Mouse (Mus musculus) megakaryocyte, adult 5-6 weeks (primary cell): ENCODE measurements around the gene Ispd. TPM values are rescaled to one million over a fixed set of nuclear protein-coding genes. Genes with fewer than 3 reads are reported as not detected.

Source experiments
- ATAC-seq: 2 replicates; pipeline ENCODE4 v1.8.0; 2016; ENCODE audit warnings: mild to moderate bottlenecking, inconsistent platforms; ENCODE audit not compliant: poor library complexity, severe bottlenecking
- total RNA-seq, 2 experiments: library from RNA; stranded (forward) in 1 of 2; stranded (reverse) in 1 of 2; fragments of 153-499, 151-499 nt in 1 of 2; fragments of 221-1000, 200-1000 nt in 1 of 2; gene quantifications; 2 replicates each; pipeline versions ENCODE4 v1.2.3 to v1.2.4; 2015 to 2017

Ispd gene
- total RNA-seq, 2 experiments from 2014 or later, result 0.49 to 0.81 TPM

DNA sequence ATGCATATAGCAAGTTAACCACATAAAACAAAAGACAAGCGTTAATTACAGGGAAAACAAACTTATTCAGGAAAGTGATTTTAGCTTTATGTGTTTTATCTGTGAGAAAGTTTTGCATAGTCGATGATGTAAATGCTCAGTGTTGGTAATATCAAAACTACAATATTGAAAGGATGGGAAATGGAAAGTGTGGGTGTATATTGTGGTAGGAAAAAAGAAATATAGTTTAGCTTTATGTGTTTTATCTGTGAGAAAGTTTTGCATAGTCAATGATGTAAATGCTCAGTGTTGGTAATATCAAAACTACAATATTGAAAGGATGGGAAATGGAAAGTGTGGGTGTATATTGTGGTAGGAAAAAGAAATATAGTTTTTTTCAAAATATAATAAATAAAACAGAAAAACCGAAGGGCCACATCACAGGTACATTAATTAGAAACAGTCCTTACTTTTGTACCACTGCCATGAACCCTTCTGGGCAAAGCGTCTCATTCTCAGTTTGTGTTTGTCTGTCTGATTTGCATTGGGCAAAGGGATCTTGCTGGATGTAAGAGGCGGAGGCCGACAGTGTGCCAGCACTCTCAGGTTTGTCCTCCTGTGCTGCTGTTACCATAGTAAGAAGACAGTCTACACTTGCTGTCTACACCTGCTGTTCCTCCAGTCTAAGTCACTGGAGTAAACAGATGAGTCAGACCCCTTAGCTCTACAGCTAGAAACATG, 87.2 kb downstream of the Ispd start:
- no peak for ATAC-seq

DNA sequence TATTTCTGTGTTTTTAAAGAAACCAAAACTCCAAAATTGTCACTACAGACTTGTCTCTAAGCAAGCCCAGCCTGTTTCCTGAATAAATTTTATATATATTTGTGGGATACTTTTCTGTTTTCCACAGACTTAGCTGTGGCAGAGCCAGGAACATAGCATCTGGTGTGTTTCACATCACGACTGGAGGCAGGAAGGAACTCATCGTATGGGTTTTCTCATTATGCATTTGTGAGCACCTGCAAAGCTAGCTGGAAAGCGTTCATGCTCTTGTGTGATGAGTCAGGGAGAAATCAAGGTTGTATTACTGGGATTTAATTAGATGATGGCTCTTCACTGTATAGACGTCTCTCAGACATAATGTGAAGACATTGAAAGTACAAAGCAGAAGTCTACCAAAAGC, 90.2 kb downstream of the Ispd start:
- no peak for ATAC-seq

DNA sequence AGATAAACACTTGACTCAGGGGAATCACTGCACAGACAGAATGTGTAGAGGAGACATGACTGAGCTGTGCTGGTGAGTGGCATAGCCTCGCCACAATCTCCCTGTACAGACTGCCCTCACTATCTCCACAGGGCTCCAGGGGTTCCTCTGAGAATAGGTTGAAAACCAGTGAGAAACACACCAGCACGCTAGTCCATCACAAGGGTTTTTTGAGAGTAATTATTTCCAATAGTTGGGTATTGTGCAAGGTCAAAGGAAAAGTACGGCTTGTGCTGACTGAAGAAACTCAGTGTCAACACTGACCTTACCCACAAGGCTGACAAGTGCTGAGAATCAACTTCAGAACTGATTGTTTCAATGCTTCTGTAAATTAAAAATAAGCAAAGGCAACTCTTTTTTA, 92.9 kb downstream of the Ispd start:
- ATAC-seq, result no peak

DNA sequence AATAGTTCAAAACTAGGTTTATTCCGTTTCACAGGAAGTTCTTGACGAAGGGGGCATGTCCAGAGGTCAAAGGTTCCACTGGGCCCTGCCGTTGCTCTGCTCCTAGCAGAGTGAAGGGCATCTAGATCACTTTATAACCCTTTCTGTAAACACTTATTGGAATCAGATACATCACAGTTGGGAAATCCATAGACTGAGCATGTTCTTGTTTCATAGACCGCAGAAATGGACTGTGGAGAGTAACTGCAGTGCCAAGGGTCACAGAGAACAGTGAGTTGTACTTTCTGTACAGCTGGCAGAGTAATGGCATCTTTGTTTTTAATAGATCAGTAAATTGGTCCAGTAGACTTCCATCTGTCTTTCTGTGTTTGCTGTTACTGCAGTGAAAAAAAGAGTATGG, 94.0 kb downstream of the Ispd start:
- no peak for ATAC-seq

DNA sequence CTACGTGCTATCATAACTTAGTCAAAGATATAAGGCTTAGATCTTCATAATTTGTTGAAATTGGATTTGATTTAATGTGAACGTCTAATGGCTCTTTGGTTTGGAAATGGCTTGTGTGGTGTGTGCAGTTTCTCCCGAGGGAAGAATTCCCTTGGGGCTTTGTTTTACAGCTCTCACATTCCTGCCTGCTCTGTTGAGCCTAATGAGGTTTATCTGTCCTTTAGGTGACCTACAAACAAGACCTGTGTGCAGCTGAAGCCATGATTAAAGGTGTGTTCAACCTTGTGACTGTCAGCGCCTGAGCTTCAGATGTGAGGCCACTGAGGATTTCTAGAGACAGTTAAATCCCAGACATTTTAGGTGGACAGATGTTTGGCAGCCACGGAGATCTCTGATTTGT, 95.2 kb downstream of the Ispd start:
- ATAC-seq, result no peak

DNA sequence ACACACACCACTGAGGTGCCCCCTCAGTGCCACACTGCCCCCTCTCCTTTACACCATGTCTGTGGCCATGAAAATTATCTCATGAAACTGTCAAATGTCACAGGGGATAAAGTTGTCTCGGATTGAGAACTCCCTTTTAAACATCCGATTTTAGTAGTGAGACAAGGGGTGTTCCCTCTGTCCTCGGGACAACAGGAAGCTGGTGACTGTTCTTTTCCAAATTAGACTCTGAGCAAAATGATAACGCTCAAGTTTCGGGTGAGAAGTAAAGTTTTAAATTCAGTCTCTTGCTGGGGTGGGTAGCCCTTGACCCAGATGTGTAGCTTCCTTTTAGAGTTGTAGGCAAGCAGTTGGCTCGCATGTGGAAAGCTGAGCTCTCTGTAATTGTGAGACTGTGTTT, 96.3 kb downstream of the Ispd start:
- ATAC-seq, result no peak

DNA sequence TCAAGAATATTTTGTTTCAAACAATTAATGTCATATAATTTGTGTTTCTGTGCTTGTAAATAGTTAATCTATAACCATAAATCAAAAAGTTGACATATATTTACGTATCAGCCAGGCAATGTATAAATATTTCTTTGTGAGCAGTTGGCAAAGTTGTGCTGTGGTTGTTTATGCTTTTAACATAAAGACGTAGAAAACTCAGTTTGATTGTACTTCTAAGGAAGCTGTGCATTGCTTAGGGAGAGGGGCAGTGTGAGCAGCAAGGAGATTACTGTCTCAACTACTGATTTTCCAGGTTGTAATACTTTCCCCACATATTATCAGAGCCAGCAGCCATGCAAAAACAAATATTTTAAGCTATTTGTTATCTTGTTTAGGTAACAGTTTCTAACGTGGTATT, 96.7 kb downstream of the Ispd start:
- ATAC-seq, result no peak

DNA sequence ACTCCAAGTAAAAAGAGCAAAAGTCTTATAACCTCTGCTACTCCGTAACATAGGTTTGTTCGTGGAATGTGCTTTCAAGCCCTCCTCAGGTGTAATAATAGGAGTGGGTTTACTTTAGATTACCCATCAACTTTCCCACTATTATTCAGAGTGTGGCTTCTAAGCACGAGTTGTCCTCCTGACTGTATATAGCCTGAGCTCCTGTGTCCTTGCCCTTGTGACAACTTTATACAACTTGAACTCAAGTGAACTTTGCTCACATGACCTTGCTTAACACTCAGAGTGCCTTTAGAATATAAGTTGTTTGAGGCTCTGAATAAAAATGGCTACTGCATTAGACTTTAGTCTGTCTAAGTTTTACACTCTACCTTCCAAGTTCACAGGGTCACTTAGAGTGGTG, 100.5 kb downstream of the Ispd start:
- no peak for ATAC-seq

DNA sequence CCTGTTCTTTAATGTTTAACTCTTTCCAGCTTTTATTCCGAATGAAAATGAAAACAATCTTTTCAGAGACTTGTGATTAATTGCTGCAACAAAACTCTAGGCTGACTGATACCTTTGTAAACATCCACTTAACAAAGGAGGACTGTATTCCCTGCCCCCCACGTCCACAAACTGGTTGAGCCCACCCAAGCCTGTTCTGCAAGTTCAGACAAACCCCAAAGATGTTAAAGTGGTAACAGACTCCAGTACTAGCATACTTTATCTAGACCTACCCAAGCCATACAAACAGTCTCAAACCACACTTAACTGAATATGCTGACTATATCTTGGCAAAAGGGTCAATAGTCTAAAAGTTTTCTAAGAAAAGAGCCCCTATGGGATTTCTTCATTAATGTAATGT, 102.1 kb downstream of the Ispd start:
- ATAC-seq, result no peak

DNA sequence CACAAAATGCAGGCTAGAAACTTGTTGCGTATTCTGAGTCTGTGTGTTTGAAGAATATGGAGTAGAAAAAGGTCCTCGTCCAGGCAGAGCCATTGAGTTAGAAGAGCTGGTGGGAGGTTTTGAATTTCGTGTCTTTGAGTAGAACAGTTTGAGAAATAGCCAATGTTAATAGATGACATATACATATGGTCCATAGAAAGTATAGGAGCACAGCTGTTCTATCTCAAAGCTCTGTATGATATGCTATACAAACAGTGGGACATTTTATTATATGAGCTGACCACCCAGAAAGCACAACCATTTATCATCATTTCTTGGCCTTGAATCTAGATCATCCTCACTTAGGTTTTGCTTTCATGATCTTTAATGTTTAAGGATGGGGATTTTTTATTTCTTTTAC, 116.3 kb downstream of the Ispd start:
- ATAC-seq, result no peak

DNA sequence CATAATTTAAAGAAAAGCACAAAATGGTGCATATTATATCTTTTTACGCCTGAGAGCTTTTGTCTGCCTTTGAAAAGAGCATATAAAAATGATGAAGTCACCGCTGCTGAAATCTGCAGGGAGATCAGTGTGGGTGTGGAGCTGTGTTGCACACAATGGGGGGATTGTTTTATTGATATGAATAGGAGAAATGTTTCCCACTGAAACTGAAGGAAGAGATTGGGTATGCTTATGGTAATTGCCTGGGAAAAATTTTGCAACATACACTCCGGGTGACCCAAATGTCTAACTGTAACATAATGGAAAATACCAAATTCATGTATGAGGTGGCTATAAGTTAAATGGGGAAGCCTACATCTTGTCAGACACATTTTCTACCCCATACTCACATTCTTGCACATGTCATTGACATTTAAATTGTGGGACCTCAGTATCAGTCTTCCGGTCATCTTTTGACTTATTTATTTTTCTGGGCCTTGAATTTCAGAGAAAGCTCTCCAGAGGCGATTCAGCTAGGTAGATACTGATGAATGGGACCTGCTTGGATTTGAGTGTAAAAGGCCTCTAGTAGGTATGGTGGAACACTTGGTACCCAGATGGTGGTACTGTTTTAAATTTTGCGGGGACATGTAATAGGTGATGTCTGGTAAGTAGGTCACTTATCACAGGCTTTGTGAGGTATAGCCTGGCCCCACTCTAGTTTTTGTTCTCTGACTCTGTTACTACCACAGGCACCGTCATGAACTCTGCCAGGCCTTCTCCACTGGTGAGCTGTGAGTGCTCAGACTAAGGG, 126.1 kb downstream of the Ispd start:
- no peak for ATAC-seq

DNA sequence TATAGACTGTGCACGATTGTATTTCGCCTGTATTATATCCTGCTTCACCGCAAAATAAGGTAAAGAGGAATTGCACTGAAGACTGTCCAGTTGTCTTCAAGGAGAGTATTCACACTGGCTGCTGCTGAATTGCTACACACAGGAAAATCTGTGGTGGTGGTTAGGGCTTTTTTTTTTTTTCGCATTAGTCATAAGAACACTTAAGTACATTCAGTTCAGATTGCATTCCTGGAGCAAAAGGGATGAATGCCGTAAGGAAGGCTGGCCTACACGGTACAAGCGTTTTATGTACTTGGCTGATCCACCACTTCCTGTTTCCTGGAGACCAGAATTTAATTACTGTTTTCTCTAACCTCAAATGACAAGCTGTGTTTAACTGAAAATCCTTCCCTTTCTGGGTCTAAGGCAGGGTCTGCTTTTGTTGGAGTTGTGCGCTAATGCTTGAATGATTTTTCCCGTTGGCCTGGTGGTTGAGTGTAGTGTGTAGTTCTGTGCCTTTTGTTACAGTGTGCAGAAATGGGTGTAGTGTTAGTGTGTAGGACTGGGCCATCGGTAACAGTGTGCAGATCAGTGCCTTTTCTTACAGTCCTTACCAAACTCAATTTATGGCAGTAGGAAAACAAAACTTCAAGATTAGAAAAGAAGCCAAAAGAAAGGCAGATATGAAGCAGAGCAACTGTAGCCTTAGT, 128.8 kb downstream of the Ispd start:
- ATAC-seq, result no peak

DNA sequence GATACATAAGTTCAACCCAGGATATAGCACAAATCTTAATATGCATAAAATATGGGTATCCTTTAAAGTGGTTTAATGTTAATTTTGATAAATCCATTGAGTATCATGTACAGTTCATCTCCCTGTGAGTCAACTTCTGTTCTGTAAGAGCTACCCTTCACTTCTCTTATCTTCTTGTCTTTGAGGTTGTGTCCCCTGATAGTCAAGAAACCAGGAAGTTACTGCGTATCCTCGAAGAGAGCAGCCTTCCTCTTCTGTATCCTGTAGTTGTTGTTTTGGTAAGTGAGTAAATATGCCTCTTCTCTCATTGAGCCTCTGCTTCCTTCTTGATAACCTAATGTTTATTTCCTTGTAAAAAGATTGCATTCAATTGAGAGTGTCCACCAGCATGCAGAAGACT, 140.5 kb downstream of the Ispd start:
- no peak for ATAC-seq

DNA sequence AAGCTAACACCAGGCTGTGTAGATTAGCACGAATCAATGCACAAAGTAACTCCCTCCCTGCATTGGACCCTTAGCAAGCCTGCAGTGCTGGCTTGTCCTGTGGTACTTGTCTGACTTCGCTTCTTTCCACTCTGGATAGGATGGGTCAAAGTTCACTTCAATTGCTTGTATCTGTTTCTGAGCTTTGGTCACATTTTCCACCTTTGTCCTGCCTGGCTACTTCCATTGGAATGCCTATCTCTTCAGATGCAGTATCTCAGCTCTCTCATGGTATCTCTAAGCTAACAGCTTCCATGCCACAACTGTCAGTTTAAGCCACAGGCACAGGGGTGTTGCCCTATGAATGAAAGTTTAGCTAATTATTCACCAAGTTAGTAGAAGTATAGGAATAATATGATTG, 142.3 kb downstream of the Ispd start:
- ATAC-seq, result no peak

DNA sequence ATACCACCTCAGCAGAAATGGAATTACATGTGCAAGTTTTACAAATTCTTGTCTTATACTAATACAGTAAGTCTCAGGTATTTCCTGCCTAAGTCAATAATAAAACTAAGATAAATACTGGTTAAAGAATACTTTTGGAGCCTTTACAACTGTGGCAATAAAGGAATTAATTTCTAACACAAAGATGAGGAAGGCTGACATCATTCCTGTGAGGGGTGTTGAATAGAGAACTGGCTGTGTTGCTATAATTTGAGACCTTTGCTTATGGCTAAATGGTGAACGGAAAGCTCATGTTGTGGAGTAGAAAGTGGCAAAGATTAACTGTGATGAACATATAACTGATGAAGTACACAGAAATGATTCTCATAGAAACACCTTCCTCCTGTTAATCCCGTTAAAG, 149.7 kb downstream of the Ispd start:
- no peak for ATAC-seq

DNA sequence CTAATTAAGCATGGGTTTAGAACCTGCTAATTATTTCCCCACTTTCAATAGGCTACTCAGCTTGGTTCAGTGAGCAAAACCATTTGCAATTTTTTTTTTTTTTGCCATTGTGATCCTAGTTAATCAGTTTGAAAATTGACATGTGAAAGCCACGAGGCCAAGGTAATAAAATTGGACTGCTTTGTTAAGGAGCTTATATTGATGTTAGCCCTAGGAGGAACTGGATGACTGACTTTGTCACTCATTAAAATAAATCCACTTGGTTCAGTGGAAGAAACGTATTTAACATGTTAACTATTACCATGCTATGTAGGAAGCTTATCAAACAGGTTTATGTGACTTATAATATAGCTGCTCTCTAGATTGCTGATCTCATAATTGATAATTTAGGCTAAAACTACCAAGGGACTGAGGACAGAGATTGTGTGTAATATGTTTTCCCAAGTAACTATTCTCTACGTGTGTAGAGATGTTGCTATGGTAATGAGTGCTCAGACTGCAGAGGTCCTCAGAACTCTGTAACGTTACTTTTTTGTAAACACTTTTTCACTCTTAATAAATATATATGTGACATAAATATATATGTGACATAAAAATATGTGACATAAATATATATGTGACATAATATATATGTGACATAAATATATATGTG, 150.3 kb downstream of the Ispd start:
- ATAC-seq, result no peak

DNA sequence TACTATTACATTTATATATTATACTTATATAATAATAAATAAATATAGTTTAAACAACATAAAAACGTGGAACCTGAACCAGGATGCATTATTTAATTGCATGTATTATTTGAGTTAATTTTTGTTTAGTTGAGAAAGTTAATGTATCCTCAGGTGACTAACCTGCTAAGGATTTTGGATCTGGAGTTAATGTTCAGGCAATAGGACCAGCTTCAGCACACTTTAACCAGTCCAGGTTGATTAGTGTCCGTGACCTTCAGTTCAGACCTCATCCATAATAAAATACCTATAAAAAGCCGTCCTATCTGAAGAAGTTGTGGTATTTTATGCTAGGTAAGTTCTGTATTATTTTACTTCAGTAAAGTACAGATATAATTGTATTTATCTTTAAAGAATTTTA, 151.3 kb downstream of the Ispd start:
- ATAC-seq, result no peak

DNA sequence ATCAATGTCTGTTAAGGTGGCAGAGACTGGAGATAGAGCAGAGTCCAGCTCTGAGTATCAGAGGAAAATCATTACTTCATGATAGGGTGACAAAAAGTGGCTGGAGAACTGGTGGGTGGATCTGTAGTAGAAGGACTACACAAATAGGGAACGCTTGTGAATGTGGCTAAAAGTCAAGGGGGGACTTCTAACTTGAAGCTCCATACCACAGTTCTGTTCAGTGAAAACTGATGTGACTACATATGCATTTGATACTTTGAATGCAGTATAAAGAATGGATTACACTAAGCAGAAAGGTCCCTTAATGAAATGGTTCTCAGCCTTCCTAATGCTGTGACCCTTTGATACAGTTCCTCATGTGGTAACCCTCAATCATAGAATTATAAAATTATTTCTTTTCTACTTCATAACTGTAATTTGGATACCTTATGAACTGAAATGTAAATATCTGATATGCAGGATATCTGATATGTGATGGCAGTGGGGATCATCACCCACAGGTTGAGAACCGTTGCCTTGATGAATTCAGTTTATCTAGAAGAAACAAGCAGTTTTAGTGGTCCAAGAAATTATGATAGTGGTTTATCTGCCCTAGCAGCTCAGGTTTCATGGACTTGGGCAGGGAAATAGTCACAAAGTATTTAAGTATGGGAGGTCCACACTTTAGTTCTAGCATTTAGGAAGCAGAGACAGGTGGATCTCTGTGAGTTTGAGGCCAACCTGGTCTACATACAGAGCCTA, 152.1 kb downstream of the Ispd start:
- no peak for ATAC-seq

DNA sequence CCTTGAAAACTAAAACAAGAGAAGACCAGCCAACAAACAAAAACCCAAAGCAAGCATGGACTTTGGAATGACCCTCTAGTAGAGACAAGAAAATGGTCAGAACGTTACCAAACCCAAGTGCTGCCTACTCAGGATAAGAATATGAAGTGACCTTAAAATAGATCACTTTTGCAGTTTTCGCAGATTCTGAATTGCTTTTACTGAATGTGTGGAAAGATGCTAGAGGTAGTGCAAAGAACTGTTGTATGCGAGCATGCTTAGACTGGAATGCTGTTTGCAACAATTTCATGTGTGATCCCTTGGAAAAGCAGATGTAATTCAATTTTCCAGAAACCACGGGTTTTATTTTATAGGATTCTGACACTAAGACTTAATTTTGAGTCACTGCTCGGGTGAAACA, 153.3 kb downstream of the Ispd start:
- ATAC-seq, result no peak

DNA sequence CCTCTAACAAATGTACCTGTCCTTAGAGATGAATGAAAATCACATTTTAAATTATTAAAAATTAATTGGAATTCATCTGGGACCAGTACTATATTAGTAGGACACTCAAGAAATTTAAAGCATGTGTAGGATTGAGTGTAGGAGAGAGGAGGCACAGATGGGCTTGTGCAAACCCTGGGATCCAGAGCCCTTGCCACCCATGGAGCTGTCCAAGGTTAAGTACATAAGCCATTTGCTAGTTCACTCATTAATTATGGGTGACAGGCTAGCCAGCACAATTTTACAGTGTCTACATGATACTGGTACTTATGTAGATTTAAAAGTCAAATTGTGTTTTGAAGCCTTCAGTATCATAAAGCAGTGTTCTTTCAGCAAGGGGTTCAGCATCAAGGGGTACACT, 164.1 kb downstream of the Ispd start:
- no peak for ATAC-seq

DNA sequence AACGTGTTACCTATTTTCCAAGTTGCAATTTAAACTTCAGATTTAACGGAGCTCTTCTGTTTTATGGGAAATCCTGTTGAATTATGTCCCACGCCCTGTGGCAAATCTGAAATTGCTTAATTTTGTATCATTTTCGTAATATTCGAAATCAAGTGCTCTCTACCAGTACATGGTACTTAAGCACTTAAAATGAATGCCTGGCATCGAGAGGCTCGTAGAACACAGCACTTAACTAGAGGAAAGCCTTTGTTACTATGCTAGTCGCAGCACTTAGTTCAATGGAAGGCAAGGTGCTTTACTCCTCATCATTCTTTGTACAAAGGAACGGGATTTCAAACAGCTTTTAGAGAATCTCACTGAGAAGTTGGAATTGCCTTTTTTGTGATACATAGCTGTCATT, 168.2 kb downstream of the Ispd start:
- no peak for ATAC-seq
